Mouse (Mus musculus) spleen, adult 18-20 months (tissue): Measurements from ENCODE around the gene Tpk1.

ENCODE experiments used
- DNase-seq, 2 experiments: peaks; one replicate each; pipeline ENCODE4 v3.0.0; 2022; ENCODE audit warnings: mixed read lengths in 2 of 2

The Tpk1 gene

GRCm38 (mm10) chr6:43665677-43666546 lies at the start of gene Tpk1:
TSS of gene Tpk1 (minus strand) at chr6:43666278.
- DNase-seq = peak; percentile 77 to 93

GRCm38 (mm10) chr6:43702810-43703614 lies 36.9 kb upstream of the Tpk1 start:
- DNase-seq = no peak

GRCm38 (mm10) chr6:43691863-43692262 lies 25.8 kb upstream of the Tpk1 start:
- no peak for DNase-seq

- no peak for DNase-seq
These were observed 19.9 kb upstream of the Tpk1 start for GRCm38 (mm10) chr6:43685985-43686384.

GRCm38 (mm10) chr6:43682535-43682934 lies 16.5 kb upstream of the Tpk1 start:
- DNase-seq = no peak

- DNase-seq = no peak
These were observed 12.7 kb upstream of the Tpk1 start for GRCm38 (mm10) chr6:43678689-43679212.

GRCm38 (mm10) chr6:43677566-43677965 lies 11.5 kb upstream of the Tpk1 start:
- no peak for DNase-seq

GRCm38 (mm10) chr6:43676139-43676538 lies 10.1 kb upstream of the Tpk1 start:
- DNase-seq = no peak

- DNase-seq = no peak
These were observed 9.1 kb upstream of the Tpk1 start for GRCm38 (mm10) chr6:43674986-43675760.

- DNase-seq = no peak
These were observed 4.9 kb upstream of the Tpk1 start for GRCm38 (mm10) chr6:43670939-43671338.

GRCm38 (mm10) chr6:43667681-43668080 lies 1.6 kb upstream of the Tpk1 start:
- no peak for DNase-seq

GRCm38 (mm10) chr6:43666611-43667400 lies 728 bp upstream of the Tpk1 start:
- DNase-seq = no peak

- DNase-seq = no peak
These were observed 4.3 kb downstream of the Tpk1 start for GRCm38 (mm10) chr6:43661822-43662221.

GRCm38 (mm10) chr6:43658290-43658689 lies 7.8 kb downstream of the Tpk1 start:
- no peak for DNase-seq

- no peak for DNase-seq
These were observed 8.2 kb downstream of the Tpk1 start for GRCm38 (mm10) chr6:43657845-43658244.

GRCm38 (mm10) chr6:43654876-43655456 lies 11.1 kb downstream of the Tpk1 start:
- no peak for DNase-seq

GRCm38 (mm10) chr6:43649516-43649915 lies 16.6 kb downstream of the Tpk1 start:
- no peak for DNase-seq

- no peak for DNase-seq
These were observed 20.4 kb downstream of the Tpk1 start for GRCm38 (mm10) chr6:43645674-43646073.

GRCm38 (mm10) chr6:43645105-43645504 lies 21.0 kb downstream of the Tpk1 start:
- no peak for DNase-seq

GRCm38 (mm10) chr6:43643718-43644117 lies 22.4 kb downstream of the Tpk1 start:
- no peak for DNase-seq

GRCm38 (mm10) chr6:43642375-43642774 lies 23.7 kb downstream of the Tpk1 start:
- DNase-seq = no peak

- DNase-seq = no peak
These were observed 25.5 kb downstream of the Tpk1 start for GRCm38 (mm10) chr6:43640621-43641020.
